Mouse (Mus musculus) ES-E14 (cell line): Measurements from ENCODE around the gene Ripk1.

Source experiments
- HCFC1 ChIP-seq: IDR thresholded peaks from 2 replicates; pipeline ENCODE4 v1.6.1; 2012; ENCODE audit warnings: low read length, inconsistent platforms, borderline replicate concordance; ENCODE audit not compliant: insufficient read depth
- MAFK ChIP-seq: IDR thresholded peaks from 2 replicates; pipeline ENCODE4 v1.6.1; 2014; ENCODE audit warnings: mild to moderate bottlenecking, low read depth, low read length, inconsistent platforms; ENCODE audit not compliant: insufficient read depth
- ZC3H11A ChIP-seq: IDR thresholded peaks from 2 replicates; pipeline ENCODE4 v1.6.1; 2012; ENCODE audit warnings: low read depth, mild to moderate bottlenecking, inconsistent platforms, low read length, borderline replicate concordance

GRCm38 (mm10) chr13:34018521-34018920, 16.4 kb downstream of the Ripk1 start:
- TF ChIP-seq HCFC1 (no peak), MAFK (no peak), ZC3H11A (no peak)
